ENCODE assay signal across 21 mouse cellular contexts in the genomic region with DNA sequence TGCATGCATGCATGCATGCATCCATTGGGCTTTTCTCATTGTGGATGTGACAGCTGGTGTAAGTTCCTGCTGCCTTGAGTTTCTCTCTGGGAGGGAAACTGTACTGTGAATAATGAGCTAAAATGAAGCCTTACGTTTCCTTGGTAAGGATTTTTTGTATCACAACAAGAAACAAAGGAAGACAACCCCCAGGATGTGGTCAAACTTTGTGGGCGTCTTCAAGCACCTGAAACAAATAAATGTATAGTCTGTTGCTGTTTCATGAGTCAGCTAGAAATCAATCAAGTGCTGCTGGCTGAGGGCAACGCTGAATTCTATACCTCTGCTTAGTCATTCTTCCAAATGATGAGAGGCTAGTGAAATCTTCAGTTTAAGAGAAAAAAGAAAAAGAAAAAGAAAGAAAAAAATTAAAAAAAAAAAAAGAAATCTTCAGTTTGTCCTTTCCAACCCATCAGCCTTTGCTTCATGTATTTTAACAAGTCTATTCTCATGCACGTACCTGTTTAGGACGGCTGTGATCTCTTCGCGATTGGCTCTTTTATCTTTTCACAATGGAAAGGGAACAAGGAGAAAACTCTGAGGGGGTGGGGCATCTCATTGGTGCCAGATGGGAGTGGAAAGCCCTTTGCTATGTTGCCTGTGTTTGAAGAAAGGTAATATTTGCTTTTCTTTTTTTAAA. TPM values are rescaled to one million over a fixed set of nuclear protein-coding genes. Genes with fewer than 3 reads are reported as not detected.
A peak's percentile ranks its signal among the peaks of the same experiment; 100 is the strongest.
DNase-seq lines count a peak whose midpoint lies in the region; ATAC-seq and TF ChIP-seq lines count a peak whose summit lies in the region.
"Had no signal": no experiment of that assay in that cellular context is flagged by ENCODE, and none has a peak within 500 bp of the region (broad histone marks: within the 10 kb centered on the region; RNA-seq: fewer than 3 reads in every experiment).

No protein-coding gene starts in this region.

- H3K9me3 ChIP-seq in forebrain, embryonic 14.5 days (replicated peaks; ENCODE audit: control insufficient read depth, low read length), result no peaks in the 10 kb centered on the region
- no peaks in the 10 kb centered on the region for H3K9me3 ChIP-seq in midbrain, embryonic 16.5 days (replicated peaks; ENCODE audit: control insufficient read depth, low read length, poor library complexity, severe bottlenecking)
- no peaks in the 10 kb centered on the region for H3K9me3 ChIP-seq in forebrain, embryonic 15.5 days
- H3K9me3 ChIP-seq: limb, embryonic 12.5 days; midbrain, embryonic 12.5 days; stomach, embryonic 15.5 days had no signal

- no peak overlapping the region for H3K4me2 ChIP-seq in forebrain, embryonic 14.5 days (ENCODE audit: low read length)
- H3K4me2 ChIP-seq in midbrain, embryonic 16.5 days (ENCODE audit: low read length), result no peak overlapping the region
- no peak overlapping the region for H3K4me2 ChIP-seq in forebrain, embryonic 15.5 days (replicated peaks)
- H3K4me2 ChIP-seq: limb, embryonic 12.5 days; midbrain, embryonic 12.5 days; stomach, embryonic 15.5 days had no signal

- peak overlapping the region; percentile 37; the same call in 1 of the 2 replicates for H3K9ac ChIP-seq in liver, adult 2 months (ENCODE audit: low read depth, low read length)
- H3K9ac ChIP-seq in forebrain, embryonic 14.5 days (ENCODE audit: low read length), result no peak overlapping the region
- no peak overlapping the region for H3K9ac ChIP-seq in midbrain, embryonic 16.5 days (ENCODE audit: low read depth, low read length)
- no peak overlapping the region for H3K9ac ChIP-seq in forebrain, embryonic 15.5 days (replicated peaks)
- H3K9ac ChIP-seq: limb, embryonic 12.5 days; midbrain, embryonic 12.5 days; stomach, embryonic 15.5 days had no signal

- no peak overlapping the region for H3K4me3 ChIP-seq in liver, adult 2 months (ENCODE audit: insufficient read depth, low read depth, low read length)
- no peak overlapping the region for H3K4me3 ChIP-seq in thymus, adult 2 months (ENCODE audit: control insufficient read depth, insufficient read depth, low read length)
- no peak overlapping the region for H3K4me3 ChIP-seq in forebrain, embryonic 14.5 days (ENCODE audit: low read depth, low read length)
- no peak overlapping the region for H3K4me3 ChIP-seq in midbrain, embryonic 16.5 days (ENCODE audit: low read depth, low read length)
- H3K4me3 ChIP-seq in forebrain, embryonic 15.5 days, result no peak overlapping the region
- H3K4me3 ChIP-seq: erythroblast, embryonic 14.5 days; layer of hippocampus, adult 2 months; limb, embryonic 12.5 days; midbrain, embryonic 12.5 days; stomach, embryonic 15.5 days had no signal

- no peak for DNase-seq in liver, adult 2 months (ENCODE audit: extremely low read depth, low read depth, low spot score)
- DNase-seq in liver (no peak), ZHBTc4 (ENCODE audit: low read depth, low spot score) (peak; percentile 83)
- DNase-seq in thymus, adult 2 months, result peak; percentile 50
- no peak for DNase-seq in forebrain, embryonic 14.5 days (ENCODE audit: low spot score)
- no peak for DNase-seq in kidney, postnatal 36 days
- DNase-seq: adrenal gland, adult 2 months; cerebellum, adult 9-10 months; gastrocnemius, postnatal 14 days; heart, postnatal 10 days; lung, adult 18-20 months; lung, postnatal 4 days; spleen, adult 18-20 months had no signal

- H3K4me1 ChIP-seq in liver, adult 2 months (ENCODE audit: control insufficient read depth, insufficient read depth, low read length), result peaks cover 29% of the 10 kb centered on the region
- H3K4me1 ChIP-seq in thymus, adult 2 months (replicated peaks; ENCODE audit: control insufficient read depth, insufficient read depth, low read length), result peaks cover 15% of the 10 kb centered on the region
- peaks cover 6% of the 10 kb centered on the region for H3K4me1 ChIP-seq in forebrain, embryonic 14.5 days (ENCODE audit: control insufficient read depth, insufficient read depth, low read length)
- H3K4me1 ChIP-seq in midbrain, embryonic 16.5 days (ENCODE audit: control insufficient read depth, insufficient read depth, low read length), result peaks cover 12% of the 10 kb centered on the region
- peaks cover 11% of the 10 kb centered on the region for H3K4me1 ChIP-seq in forebrain, embryonic 15.5 days

- H3K27me3 ChIP-seq in liver, adult 2 months (ENCODE audit: control insufficient read depth, insufficient read depth, low read length), result no peaks in the 10 kb centered on the region
- no peaks in the 10 kb centered on the region for H3K27me3 ChIP-seq in thymus, adult 2 months (ENCODE audit: control insufficient read depth, insufficient read depth, low read length)
- no peaks in the 10 kb centered on the region for H3K27me3 ChIP-seq in forebrain, embryonic 14.5 days (replicated peaks; ENCODE audit: control insufficient read depth, insufficient read depth, low read length)
- no peaks in the 10 kb centered on the region for H3K27me3 ChIP-seq in midbrain, embryonic 16.5 days (ENCODE audit: control insufficient read depth, insufficient read depth, low read depth, low read length)
- H3K27me3 ChIP-seq in forebrain, embryonic 15.5 days, result no peaks in the 10 kb centered on the region
- H3K27me3 ChIP-seq: limb, embryonic 12.5 days; stomach, embryonic 15.5 days had no signal

- 37% methylated on average over 7 of the region's 7 CpGs for WGBS in liver, adult 2 months
- WGBS in thymus, adult 2 months, result 5% methylated on average over 7 of the region's 7 CpGs
- WGBS in forebrain, embryonic 14.5 days, result 29% methylated on average over 7 of the region's 7 CpGs
- 24% methylated on average over 7 of the region's 7 CpGs for WGBS in midbrain, embryonic 16.5 days
- 29% methylated on average over 7 of the region's 7 CpGs for WGBS in forebrain, embryonic 15.5 days

- ATAC-seq in forebrain, embryonic 14.5 days, result no peak
- ATAC-seq in midbrain, embryonic 16.5 days, result no peak
- no peak for ATAC-seq in forebrain, embryonic 15.5 days (replicated peaks)
- ATAC-seq: hindbrain, postnatal 0 days had no signal

- TF ChIP-seq CTCF in liver, adult 2 months (IDR thresholded peaks at IDR 0.05; ENCODE audit: low read depth, low read length), result no peak
- no peak for TF ChIP-seq CTCF in thymus, adult 2 months (IDR thresholded peaks at IDR 0.05; ENCODE audit: borderline replicate concordance, control insufficient read depth, extremely low read depth, insufficient read depth, low read length, poor library complexity)

- peak overlapping the region; percentile 75 for H3K27ac ChIP-seq in liver, adult 2 months (replicated peaks; ENCODE audit: insufficient read depth, low read depth, low read length)
- no peak overlapping the region; the same call in 1 of the 2 replicates for H3K27ac ChIP-seq in thymus, adult 2 months (ENCODE audit: control insufficient read depth, insufficient read depth, low read length)
- H3K27ac ChIP-seq in forebrain, embryonic 14.5 days (ENCODE audit: low read depth, low read length), result no peak overlapping the region
- no peak overlapping the region for H3K27ac ChIP-seq in midbrain, embryonic 16.5 days (ENCODE audit: low read length)
- no peak overlapping the region for H3K27ac ChIP-seq in forebrain, embryonic 15.5 days (replicated peaks)
- H3K27ac ChIP-seq: hindbrain, postnatal 0 days; layer of hippocampus, adult 2 months; limb, embryonic 12.5 days; midbrain, embryonic 12.5 days; stomach, embryonic 15.5 days had no signal

- no peaks in the 10 kb centered on the region for H3K36me3 ChIP-seq in liver, adult 2 months (ENCODE audit: control insufficient read depth, insufficient read depth, low read length)
- no peaks in the 10 kb centered on the region for H3K36me3 ChIP-seq in thymus, adult 2 months (ENCODE audit: control insufficient read depth, insufficient read depth, low read length)
- H3K36me3 ChIP-seq in forebrain, embryonic 14.5 days (ENCODE audit: control insufficient read depth, insufficient read depth, low read length), result no peaks in the 10 kb centered on the region
- no peaks in the 10 kb centered on the region for H3K36me3 ChIP-seq in midbrain, embryonic 16.5 days (ENCODE audit: control insufficient read depth, insufficient read depth, low read length)
- H3K36me3 ChIP-seq in forebrain, embryonic 15.5 days, result no peaks in the 10 kb centered on the region
- H3K36me3 ChIP-seq: limb, embryonic 12.5 days; midbrain, embryonic 12.5 days; stomach, embryonic 15.5 days had no signal

- TF ChIP-seq POLR2A in liver, adult 2 months (IDR thresholded peaks at IDR 0.05; ENCODE audit: extremely low read depth, insufficient read depth, low read length), result no peak
- no peak for TF ChIP-seq POLR2A in thymus, adult 2 months (IDR thresholded peaks at IDR 0.05; ENCODE audit: control insufficient read depth, extremely low read depth, insufficient read depth, low read length, poor library complexity)

- no peaks in the 10 kb centered on the region; the same call in 1 of the 2 replicates for H3K79me2 ChIP-seq in liver, adult 2 months (ENCODE audit: control insufficient read depth, insufficient read depth, low read length)

RNA-seq across cellular contexts. Expression of gene Ahcy, which starts 5.3 kb away (rescaled TPM):
- total RNA-seq in liver, adult 2 months (2014; rRNA removed), result 1,859 and 1,996 TPM in 2 replicates
- 1,364 and 1,580 TPM in 2 replicates for polyA plus RNA-seq in liver, adult 2 months (2012; rRNA removed)
- 90.7 and 99.4 TPM in 2 replicates for polyA plus RNA-seq in thymus, adult 2 months (2012; rRNA removed)
- polyA plus RNA-seq in forebrain, embryonic 14.5 days (2014; fragmentation: Nextera tagmentation; extraction: Ambion mirVana), result 53.4 and 60.8 TPM in 2 replicates
- polyA plus RNA-seq in midbrain, embryonic 16.5 days (2015; fragmentation: Nextera tagmentation; extraction: Ambion mirVana), result 32.3 and 32.6 TPM in 2 replicates
- polyA plus RNA-seq in forebrain, embryonic 15.5 days (2015; fragmentation: Nextera tagmentation; extraction: Ambion mirVana), result 44.8 and 48.0 TPM in 2 replicates

RNA-seq across cellular contexts. Expression of gene Itch, which starts 53.7 kb away (rescaled TPM):
- total RNA-seq in liver, adult 2 months (2014; rRNA removed), result 50.7 and 61.4 TPM in 2 replicates
- polyA plus RNA-seq in liver, adult 2 months (2012; rRNA removed), result 5.9 and 6.1 TPM in 2 replicates
- polyA plus RNA-seq in thymus, adult 2 months (2012; rRNA removed), result 15.4 and 16.9 TPM in 2 replicates
- 30.4 and 40.4 TPM in 2 replicates for polyA plus RNA-seq in forebrain, embryonic 14.5 days (2014; fragmentation: Nextera tagmentation; extraction: Ambion mirVana)
- 40.2 and 46.0 TPM in 2 replicates for polyA plus RNA-seq in midbrain, embryonic 16.5 days (2015; fragmentation: Nextera tagmentation; extraction: Ambion mirVana)
- polyA plus RNA-seq in forebrain, embryonic 15.5 days (2015; fragmentation: Nextera tagmentation; extraction: Ambion mirVana), result 48.8 and 49.8 TPM in 2 replicates

Comparison
In these comparisons a context has a peak if more than half of its experiments do, and no peak if none do; other contexts are left out.
1. DNase-seq: peak in ZHBTc4 (single experiment) and thymus, adult 2 months (single experiment); none in liver, adult 2 months (single experiment), liver (single experiment), forebrain, embryonic 14.5 days (single experiment) and kidney, postnatal 36 days (0 of 2).
2. RNA of gene Ahcy, which starts 5.3 kb away (polyA plus RNA-seq): 1,364 to 1,580 TPM in liver, adult 2 months; 90.7 to 99.4 TPM in thymus, adult 2 months, 53.4 to 60.8 TPM in forebrain, embryonic 14.5 days, 44.8 to 48.0 TPM in forebrain, embryonic 15.5 days and 32.3 to 32.6 TPM in midbrain, embryonic 16.5 days; every median in the first group is over 10 times any median in the second.